Mouse (Mus musculus) gonadal fat pad, adult 2 months (tissue): ENCODE measurements around the gene Litaf. TPM values are rescaled to one million over a fixed set of nuclear protein-coding genes. Genes with fewer than 3 reads are reported as not detected.
"Not testable (repeated sequence)": the region's sequence is repeated elsewhere in the genome, so short reads cannot be mapped to it uniquely, and the experiment has no call there.

Source experiments
- DNase-seq: peaks from one replicate; pipeline ENCODE4 v3.0.0-alpha.2; 2012; ENCODE audit warnings: low read depth
- polyA plus RNA-seq: library from polyadenylated mRNA; depleted of rRNA; stranded (reverse); fragments of >200 nt; gene quantifications from 2 replicates; pipeline ENCODE4 v1.2.3, GENCODE M21; 2012

The Litaf gene
- polyA plus RNA-seq, 1 experiment, result 276 TPM

DNA sequence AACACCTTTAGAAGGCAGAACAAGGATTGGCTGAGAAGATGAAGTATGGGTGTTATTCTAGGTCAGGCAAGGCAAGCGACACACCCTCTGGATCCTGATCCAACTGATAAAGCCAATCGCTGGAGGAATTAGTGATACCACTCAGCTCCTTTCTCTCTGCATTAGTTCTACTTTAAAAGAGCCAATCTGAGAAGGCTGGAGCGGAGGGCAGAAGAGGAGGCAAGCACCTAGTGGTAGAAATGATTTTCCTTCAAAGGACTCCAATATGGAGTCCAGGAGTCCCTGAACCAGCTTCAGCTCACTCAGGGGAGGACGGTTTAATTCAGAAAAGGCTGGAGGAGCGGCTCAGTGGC is 74.2 kb downstream of the Litaf start:
- no peak for DNase-seq

DNA sequence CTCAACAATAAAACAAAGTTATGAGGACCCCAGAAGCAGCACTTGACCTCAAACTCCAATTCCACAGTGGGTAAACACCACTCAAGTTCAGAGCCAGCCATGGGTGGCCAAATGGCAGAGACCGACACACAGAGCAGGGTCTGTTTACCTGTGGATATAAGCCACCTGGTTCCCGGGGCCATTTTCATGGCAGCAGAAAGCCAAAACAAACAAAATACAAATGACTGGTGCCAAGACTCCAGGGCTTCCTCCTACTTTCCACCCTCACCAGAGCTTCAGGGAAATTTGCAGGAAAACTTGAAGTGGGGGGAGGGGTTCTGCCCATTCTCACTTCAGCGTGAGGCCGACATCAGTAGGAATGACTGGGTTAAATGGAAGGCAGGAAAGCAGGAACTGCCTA is 75.2 kb downstream of the Litaf start:
- no peak for DNase-seq

DNA sequence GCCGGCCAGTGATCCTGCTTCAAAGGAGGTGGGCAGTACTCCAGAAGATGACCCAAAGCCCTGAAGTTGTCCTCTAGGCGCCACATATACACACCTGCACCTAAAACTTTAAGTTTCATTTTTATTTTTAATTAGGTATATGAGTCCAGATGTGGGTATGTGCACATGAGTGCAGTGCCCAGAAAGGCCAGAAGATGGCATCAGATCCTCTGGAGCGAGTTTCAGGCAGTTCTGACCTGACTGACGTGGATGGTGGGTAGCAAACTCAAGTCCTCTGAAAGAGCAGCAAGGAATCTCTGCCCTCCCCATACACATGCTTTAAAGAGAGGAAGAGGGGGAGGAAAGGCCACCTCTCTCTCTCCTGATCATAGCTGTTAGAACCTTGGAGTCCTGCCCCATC is 76.1 kb downstream of the Litaf start:
- DNase-seq, result no peak

DNA sequence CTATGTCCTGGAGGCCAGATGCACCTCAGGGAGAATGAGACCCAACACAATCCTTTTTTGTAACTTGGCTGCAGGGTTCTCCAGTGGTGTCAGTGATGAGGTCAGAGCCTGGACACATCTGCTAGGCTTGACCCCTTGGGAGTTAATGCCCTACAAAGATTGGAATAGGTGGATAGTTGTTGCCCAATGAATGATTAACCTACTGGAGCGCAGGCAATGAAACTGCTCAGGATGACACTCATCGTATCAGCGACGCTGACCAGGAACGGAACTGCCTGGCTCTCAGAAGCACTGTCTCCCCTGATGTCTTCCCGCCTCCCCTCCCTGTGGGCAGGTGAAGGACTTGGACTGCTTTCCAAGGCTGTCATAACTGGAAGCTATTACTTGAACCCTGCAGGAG is 76.6 kb downstream of the Litaf start:
- DNase-seq, result no peak

DNA sequence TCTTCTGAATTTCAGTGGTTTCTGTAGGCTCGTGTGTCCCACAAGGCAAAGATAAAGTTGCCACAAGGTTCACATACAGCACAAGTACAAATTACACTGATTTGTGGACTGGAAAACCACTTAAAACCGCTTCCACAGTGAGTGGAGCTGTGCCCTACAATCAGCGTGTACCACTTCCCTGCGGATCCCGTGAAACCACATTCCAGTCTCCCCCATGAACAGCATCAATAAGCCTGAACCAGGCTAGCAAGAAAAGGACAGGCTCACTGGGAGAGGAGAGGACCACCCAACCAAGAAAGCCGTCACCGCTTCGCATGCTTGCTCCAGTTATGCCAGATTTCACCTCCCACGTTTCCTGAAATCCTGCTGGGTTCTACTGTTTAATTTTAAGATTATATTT is 77.7 kb downstream of the Litaf start:
- no peak for DNase-seq

DNA sequence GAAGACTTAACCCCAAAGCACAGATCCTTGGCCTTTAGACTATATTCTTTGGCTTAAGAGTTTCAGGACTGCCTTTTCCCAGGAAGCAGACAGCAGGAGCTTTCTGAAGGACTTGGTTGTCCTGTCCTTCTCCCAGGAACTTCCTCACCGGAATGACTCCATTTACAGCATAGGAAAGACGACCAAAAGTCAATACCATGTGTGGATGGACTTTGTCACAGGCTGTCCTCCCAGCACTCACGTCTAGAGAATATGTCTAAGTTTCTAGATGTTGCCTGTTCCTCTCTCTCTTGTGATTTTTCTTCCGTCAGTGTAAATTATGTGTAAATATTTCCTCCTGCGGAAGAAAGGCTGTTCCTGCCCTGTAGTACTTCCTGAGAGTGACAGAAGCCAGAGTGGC is 81.4 kb downstream of the Litaf start:
- DNase-seq, result no peak

DNA sequence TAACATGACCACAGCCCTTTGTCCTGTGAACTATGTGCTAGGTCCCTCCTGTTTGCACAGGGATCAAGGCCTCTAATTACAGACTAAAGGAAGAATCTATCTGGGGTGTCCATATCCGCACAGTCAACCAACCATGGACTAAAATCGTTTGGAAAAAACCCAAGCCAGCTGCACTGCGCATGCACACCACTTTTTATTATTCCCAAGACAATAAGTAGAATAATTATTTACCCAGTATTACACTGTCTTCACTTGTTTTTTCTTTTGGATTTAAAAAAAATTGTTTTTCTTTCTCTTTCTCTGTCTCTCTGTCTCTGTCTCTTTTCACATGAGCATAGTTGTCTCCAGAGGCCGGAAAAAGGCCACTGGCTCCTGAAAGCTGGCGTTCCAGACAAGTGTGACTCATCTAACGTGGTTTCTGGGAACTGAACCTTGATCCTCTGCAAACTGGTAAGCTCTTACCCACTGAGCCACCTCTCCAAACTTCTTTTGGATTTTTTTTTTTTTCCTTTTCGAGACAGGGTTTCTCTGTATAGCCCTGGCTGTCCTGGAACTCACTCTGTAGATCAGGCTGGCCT is 84.4 kb downstream of the Litaf start:
- no peak for DNase-seq

DNA sequence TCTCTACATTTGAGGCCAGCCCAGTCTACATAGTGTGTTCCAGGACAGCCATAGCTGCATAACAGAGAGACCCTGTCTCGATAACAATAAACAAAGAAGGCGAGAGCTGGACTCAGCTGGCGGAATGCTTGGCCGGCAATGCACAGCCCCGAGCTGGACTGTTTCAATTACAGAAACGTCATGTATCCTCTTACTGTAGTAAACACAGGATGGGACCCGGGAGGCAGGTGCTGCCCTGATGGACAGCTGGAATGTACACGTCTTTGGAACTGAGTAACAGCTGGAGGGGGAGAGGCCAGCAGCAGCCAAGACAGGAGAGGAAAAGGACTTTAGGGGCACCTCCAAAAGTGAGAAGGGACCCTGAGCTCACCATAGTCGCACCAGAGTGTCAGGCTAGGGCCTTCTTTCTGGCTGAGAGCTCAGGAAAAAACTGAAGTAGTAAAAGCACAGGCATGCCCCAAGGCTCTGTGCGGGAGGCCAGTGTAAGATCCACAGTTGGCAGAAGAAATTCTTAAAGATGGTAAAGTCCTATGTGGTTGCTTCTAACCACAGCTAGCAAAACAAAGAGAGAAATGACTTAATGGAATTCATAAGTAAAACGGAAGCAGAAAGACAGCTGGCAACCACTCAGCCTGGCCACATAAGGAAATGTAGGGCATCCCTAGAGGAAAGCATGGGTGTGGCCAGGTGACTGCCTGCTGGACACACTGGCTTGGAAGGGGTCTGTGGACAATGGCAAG is 86.7 kb downstream of the Litaf start:
- DNase-seq, result no peak

DNA sequence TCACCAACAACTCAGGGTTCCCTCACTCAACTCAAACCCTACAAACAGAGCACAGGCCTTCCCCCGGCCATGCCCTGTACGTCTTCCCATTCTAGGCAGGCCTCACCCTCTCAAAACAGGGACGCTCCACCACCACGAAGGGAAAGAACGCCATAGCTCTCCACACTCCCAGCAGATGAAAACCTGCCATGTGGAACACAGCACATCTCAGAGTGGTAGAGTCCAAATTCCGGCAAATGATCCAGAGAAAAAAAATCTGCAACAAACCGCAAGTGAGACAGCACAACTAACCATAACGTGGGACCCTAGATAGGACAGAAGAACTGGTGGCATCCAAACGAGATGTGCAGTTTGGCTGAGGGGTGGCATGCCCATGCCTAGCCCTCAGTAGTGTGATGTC is 88.1 kb downstream of the Litaf start:
- DNase-seq, result no peak

DNA sequence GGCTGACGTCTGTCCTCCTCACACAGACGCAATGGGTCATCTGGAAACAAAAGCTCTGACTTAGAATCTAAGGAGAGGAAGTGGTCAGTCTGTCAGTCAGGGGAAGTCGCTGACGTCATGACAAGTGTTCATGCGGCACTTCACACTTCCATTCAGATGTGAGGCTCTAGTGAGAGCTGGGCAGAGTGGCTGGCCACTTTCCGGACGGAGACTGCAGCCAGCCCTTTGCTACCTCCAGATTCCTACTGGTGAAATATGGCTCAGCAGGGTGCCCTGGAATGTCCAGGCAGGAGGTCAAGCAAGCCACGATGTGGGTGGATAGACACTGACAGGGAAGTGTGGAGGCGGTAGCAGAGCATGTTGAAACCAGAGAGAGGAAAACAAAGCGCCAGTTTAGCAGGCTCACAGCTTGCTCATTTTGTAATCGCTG is 89.7 kb downstream of the Litaf start:
- DNase-seq, result no peak

DNA sequence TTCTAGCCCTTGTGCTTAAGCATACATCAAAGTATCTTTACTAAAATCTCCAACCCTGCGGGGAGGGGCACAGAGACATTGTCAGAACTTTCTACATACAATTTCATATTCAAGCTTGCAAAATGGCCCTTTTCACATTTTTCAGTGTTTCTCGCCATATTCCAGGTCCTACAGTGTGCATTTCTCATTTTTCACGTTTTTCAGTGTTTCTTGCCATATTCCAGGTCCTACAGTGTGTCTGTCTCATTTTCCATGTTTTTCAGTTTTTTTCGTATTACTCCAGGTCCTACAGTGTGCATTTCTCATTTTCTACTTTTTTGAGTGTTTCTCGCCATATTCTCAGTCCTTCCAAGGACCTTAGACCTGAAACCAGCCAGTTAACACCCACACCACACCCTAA is 91.0 kb downstream of the Litaf start:
- DNase-seq, result no peak

DNA sequence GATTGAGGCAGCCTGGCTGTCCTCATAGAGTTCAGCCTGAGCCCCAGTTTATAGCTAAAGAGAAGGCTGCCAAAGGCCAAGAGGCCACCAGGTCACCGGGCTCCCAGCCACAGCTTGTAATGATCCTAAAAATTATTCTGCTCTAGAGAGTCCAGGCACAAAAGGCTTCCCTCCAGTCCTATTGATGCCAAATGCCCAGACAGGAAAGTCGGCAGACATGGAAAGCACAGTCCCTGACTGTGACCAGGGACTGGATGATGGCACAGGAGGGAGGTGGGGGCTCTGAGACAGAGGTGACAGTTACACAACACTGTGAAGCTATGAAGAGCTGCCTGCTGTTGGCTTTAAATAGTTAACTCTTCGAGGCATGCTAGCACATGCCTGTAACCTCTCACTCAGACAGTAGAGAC is 91.9 kb downstream of the Litaf start:
- DNase-seq, result no peak

DNA sequence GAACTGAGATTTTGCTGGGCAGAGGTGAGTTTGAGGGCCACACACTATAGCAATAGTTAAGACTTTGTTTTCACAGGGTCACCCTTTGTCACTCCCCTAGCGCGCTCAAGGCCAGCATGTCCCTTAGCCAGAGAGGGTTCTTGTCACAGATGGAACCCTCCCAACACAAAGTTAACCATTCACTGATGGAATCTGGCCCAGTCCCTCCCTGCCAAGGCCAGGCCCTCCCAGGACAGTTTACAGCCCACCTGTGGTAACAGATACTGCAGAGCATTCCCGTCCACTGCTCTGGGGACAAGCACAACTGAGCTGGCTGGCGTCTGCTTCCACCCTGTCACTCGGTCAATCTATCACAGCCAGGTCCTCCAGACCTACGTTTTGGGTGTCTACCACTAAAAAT is 93.7 kb downstream of the Litaf start:
- DNase-seq, result no peak

DNA sequence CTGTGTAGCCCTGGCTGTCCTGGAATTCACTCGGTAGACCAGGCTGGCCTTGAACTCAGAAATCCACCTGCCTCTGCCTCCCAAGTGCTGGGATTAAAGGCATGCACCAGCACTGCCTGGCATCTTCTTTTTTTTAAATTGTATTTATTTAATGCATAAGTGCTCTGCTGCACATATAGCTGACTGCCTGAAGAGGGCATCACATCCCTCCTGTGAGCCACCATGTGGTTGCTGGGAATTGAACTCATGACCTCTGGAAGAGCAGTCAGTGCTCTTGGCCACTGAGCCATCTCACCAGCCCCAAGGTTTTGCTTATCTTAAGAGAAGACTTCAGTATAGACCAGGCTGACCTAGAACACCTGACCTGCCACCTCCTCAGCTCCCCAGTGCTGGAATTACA is 96.0 kb downstream of the Litaf start:
- DNase-seq, result not testable (repeated sequence)

DNA sequence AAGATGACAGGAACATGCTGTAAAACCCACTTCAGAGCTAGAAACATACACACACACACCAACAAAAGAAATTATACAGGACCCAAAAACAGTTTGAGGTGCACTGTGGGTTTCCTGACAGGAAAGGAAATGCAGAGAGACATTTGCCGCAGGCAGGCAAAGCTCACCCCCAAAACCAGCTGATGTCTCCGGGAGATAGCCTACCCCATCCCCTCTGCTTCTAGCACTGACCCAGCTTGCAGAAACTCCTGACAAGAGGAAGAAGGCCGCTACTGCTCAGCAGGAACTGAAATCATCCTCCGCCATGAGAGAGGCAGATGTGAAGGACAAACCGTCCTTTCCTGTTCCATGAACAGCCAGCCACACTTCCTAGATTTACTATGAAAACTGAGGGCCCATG is 96.6 kb downstream of the Litaf start:
- no peak for DNase-seq

DNA sequence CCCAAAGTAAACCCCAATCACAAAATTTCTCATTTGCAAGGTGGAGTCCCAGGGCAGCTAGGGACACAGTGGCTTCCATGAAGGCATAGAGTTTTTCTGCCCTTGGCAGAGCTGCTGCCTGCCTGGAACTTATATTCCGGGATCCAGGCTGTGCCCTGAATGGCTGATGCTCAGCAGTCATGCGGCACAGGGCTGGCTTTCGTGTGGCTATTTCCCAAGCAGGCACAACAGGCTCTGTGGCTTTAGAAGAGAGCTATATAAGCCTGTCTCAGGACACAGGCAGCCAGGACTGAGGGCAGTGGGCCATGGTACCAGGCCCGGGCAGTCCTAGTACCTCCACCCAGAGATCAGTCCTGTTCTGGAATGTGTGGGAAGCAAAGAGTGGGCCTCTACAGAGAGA is 97.7 kb downstream of the Litaf start:
- DNase-seq, result no peak

DNA sequence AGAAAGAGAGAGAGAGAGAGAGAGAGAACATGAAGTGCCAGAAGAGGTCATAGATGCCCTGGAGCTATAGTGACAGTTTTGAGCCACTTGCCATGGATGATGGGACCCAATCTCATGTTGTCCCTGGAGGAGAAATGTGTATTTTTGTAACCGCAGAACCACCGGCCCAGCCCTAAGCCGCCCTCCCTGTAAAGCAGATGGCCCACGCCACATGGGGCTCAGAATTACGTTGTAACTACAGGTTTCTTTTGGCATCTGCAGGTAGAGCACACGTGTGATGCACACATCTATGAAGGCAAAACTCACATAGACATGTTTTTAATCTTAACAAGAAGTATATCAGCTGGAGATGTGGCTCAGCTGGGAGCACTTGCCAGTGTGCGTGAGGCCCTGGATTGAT is 98.2 kb downstream of the Litaf start:
- no peak for DNase-seq

DNA sequence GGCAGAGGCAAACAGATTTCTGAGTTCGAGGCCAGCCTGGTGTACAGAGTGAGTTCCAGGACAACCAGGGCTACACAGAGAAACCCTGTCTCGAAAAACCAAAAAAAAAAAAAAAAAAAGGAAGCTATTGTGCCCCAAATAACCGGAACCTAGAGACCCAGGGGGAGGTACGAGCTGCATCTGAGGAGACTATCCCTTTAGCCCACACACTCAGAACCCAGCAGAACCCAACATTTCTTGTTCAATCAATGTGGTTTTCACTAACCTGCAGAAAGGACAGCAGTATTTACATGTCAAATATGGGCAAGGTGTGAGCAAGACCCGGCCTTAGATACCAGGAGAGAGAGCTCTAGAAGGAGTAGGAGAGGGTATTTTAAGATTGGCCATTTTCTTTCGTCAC is 98.9 kb downstream of the Litaf start:
- DNase-seq, result no peak

DNA sequence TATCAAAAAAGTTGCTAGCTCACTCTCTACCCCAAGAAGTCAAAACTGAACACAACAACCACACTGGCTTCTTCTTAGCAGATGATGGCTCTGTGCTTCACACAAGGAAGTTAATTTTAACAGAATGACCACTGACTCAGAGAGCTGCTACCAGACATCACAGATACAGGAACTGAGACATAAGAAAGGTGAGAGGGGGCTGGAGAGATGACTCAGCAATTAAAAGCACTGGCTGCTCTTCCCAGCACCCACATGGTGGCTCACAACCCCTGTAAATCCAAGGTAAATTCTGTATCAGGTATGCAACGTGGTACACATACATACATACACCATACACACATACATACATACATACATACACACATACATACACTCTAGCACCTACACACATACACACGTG is 100.9 kb downstream of the Litaf start:
- DNase-seq, result no peak

DNA sequence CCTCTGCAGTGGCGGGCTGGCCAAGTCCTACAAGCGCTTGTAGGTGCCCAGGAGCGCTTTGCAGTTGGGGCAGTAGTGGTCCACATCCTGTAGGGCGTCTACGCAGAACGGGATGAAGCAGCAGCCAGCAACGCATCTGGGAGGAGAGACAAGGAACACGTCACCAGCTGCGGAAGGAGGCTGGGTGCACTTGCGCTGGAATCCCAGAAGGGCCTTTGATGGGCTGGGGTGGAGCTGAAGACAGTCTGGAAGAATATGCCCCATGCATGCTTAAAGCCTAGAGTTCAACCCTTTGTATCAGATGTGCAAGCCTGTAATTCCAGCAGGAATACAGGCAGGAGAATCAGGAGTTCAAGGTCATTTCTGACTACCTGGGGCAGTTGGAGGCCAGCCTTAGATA is 105.0 kb downstream of the Litaf start:
- no peak for DNase-seq

DNA sequence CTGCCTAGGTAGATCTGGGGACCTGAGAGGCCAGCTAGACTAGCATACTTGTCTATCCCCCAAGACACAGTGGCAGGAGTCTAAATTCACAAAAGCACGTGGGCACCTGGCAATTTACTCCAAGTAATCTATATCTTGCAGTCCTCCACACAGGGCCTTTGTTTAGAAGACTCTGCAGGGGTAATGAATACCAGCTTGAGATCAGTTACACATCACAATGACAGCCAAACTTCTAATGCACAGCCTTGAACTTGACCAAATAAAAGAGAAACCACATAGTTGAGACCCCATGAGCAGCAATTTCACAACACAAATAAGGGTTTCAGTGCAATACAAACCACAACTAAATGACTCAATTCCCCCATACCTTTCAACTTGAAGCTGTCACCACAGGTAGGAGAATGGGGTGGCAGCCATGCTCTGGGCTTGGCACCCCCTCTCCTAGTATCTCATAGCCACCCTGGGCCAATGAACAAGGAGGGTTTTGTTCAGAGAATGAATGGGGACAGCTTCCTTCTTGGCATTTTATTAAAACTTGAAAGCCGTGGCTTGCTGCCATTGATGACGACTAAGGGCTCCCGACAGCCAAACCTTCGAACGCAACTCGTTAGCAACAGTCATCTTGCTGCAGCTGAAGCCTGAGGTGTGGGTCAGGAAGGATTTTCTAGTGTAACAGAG is 107.1 kb downstream of the Litaf start:
- no peak for DNase-seq

DNA sequence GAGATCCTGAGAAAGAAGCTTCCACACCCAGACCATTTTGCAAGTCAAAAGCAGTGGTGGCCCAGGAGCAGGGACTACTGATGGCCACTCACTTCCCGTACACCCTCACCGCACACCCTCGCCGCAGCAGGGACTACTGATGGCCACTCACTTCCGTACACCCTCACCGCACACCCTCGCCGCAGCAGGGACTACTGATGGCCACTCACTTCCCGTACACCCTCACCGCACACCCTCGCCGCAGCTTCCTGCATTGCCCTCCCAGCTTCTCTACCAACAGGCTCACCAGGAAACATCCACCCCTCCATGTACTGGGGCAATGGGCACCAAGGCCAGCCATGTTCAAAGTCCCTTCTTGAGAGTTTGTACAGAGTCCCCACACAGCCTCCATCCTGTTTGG is 107.7 kb downstream of the Litaf start:
- not testable (repeated sequence) for DNase-seq

DNA sequence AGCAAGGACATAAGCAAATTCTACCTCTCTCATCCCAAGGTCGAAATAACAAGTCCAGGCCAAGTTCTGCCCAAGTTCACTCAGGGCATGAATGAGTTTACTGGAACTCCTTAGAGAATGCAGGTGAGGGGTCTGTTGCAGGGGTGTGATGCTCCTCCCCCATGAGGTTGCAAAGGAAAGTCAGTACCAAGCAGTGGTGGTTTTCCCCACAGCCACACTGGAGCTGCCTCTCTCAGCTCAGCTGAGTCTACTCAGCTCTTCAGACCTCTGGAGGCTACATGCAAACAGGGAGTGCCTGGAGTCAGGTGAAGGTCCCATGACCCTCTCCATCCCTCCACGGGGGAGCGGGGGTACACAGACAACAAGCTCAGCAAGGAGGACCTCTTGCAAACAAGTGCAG is 108.2 kb downstream of the Litaf start:
- DNase-seq, result no peak
